Mouse (Mus musculus) lung, embryonic 14.5 days (tissue): ENCODE data around the gene Mtap. TPM values are rescaled to one million over a fixed set of nuclear protein-coding genes. Genes with fewer than 3 reads are reported as not detected.

Experiments
- ATAC-seq: fragments of 200-750 bp; cut with Nextera tagmentation; 2 replicates; pipeline ENCODE4 v1.8.0; 2017; ENCODE audit warnings: mild to moderate bottlenecking, moderate TSS enrichment, moderate library complexity; ENCODE audit not compliant: insufficient read depth
- DNase-seq: peaks from one replicate; pipeline ENCODE4 v3.0.0-alpha.2; 2015
- H3K27ac ChIP-seq: fragments of 300-500 bp; sonication (generic); 2 replicates; pipeline ENCODE4 v1.5.1; 2014; ENCODE audit warnings: low read depth, mild to moderate bottlenecking, moderate library complexity
- H3K27me3 ChIP-seq: fragments of 300-500 bp; sonication (generic); 2 replicates; pipeline ENCODE4 v1.6.1; 2014; ENCODE audit warnings: low read length, control low read depth; ENCODE audit not compliant: insufficient read depth
- H3K36me3 ChIP-seq: fragments of 300-500 bp; sonication (generic); 2 replicates; pipeline ENCODE4 v1.6.1; 2014; ENCODE audit warnings: control low read depth; ENCODE audit not compliant: insufficient read depth
- H3K4me1 ChIP-seq: fragments of 300-500 bp; sonication (generic); 2 replicates; pipeline ENCODE4 v1.6.1; 2014; ENCODE audit warnings: antibody characterized with exemption, control low read depth; ENCODE audit not compliant: insufficient read depth
- H3K4me2 ChIP-seq: fragments of 300-500 bp; sonication (generic); 2 replicates; pipeline ENCODE4 v1.6.1; 2014; ENCODE audit warnings: mild to moderate bottlenecking
- H3K4me3 ChIP-seq: fragments of 300-500 bp; sonication (generic); 2 replicates; pipeline ENCODE4 v1.5.1; 2014; ENCODE audit warnings: low read depth, low read length
- H3K9ac ChIP-seq: fragments of 300-500 bp; sonication (generic); 2 replicates; pipeline ENCODE4 v1.6.1; 2014
- H3K9me3 ChIP-seq: fragments of 300-500 bp; sonication (generic); 2 replicates; pipeline ENCODE4 v1.6.1; 2016; ENCODE audit warnings: low read depth, low read length, control low read depth
- CTCF ChIP-seq: IDR thresholded peaks from 2 replicates; pipeline ENCODE4 v1.5.1; 2016; ENCODE audit warnings: antibody characterized with exemption, low read depth
- WGBS: fragments of 180-500 bp; shearing (Covaris S2); extraction: QIAGEN DNeasy Blood & Tissue Kit; methylation state at CpG from one replicate; pipeline ENCODE4 v1.1.7; 2014; 5-methylcytosine and 5-hydroxymethylcytosine counted together
- polyA plus RNA-seq: library from polyadenylated mRNA; unstranded; fragments of >200 nt; fragmentation: Nextera tagmentation; extraction: Ambion mirVana; gene quantifications from 2 replicates; pipeline ENCODE4 v1.2.1, GENCODE M21; 2014

Gene Mtap
- polyA plus RNA-seq, 1 experiment from 2014 or later = 74.6 TPM

- TF ChIP-seq CTCF = no peak
Measured at GRCm38 (mm10) chr4:89137542-89138360, 829 bp downstream of the Mtap start.

GRCm38 (mm10) chr4:89138361-89138651 lies 1.4 kb downstream of the Mtap start:
- DNase-seq (no peak), ATAC-seq (no peak)
- Histone ChIP-seq H3K27me3 (no peaks in the 10 kb centered on the region), H3K4me1 (peaks cover 15% of the 10 kb centered on the region), H3K4me3 (peak overlapping the region; percentile 84), H3K4me2 (peak overlapping the region; percentile 74), H3K9me3 (no peaks in the 10 kb centered on the region), H3K36me3 (peaks cover 8% of the 10 kb centered on the region), H3K27ac (peak overlapping the region; percentile 90), H3K9ac (peak overlapping the region; percentile 91)
- TF ChIP-seq CTCF = no peak
- WGBS = 7% methylated on average over 4 of the region's 4 CpGs

More at GRCm38 (mm10) chr4:89137542-89138360, 829 bp downstream of the Mtap start:
- peak overlapping the region; percentile 74 for H3K4me2 ChIP-seq
- ATAC-seq (peak; percentile 67), DNase-seq (peak; percentile 82)
- no peaks in the 10 kb centered on the region for H3K9me3 ChIP-seq
- peak overlapping the region; percentile 84 for H3K4me3 ChIP-seq
- no peaks in the 10 kb centered on the region for H3K27me3 ChIP-seq
- H3K36me3 ChIP-seq = peaks cover 2% of the 10 kb centered on the region
- WGBS = under 1% methylated on average over 30 of the region's 36 CpGs
- H3K9ac ChIP-seq = peak overlapping the region; percentile 91
- peak overlapping the region; percentile 90 for H3K27ac ChIP-seq
- peaks cover 15% of the 10 kb centered on the region for H3K4me1 ChIP-seq

- H3K9ac ChIP-seq = no peak overlapping the region
- H3K27me3 ChIP-seq = no peaks in the 10 kb centered on the region
- no peak overlapping the region for H3K27ac ChIP-seq
- H3K4me3 ChIP-seq = no peak overlapping the region
- peaks cover 15% of the 10 kb centered on the region for H3K4me1 ChIP-seq
- H3K36me3 ChIP-seq = peaks cover 11% of the 10 kb centered on the region
- H3K9me3 ChIP-seq = no peaks in the 10 kb centered on the region
- TF ChIP-seq CTCF = no peak
- ATAC-seq (no peak), DNase-seq (peak; percentile 33)
- WGBS = 64% methylated on average over 5 of the region's 5 CpGs
- no peak overlapping the region; the same call in 1 of the 2 replicates for H3K4me2 ChIP-seq
Measured at GRCm38 (mm10) chr4:89140832-89141231, 3.9 kb downstream of the Mtap start.

- WGBS = 42% methylated on average over 6 of the region's 6 CpGs
- H3K4me3 ChIP-seq = no peak overlapping the region
- H3K9me3 ChIP-seq = no peaks in the 10 kb centered on the region
- no peak overlapping the region for H3K9ac ChIP-seq
- DNase-seq (peak; percentile 83), ATAC-seq (peak; percentile 73)
- H3K36me3 ChIP-seq = peaks cover 30% of the 10 kb centered on the region
- H3K27ac ChIP-seq = no peak overlapping the region
- peak; percentile 94 for TF ChIP-seq CTCF
- H3K27me3 ChIP-seq = no peaks in the 10 kb centered on the region
- H3K4me1 ChIP-seq = 0 out of 2 replicates have a peak, but pooled peaks cover 1% of the 10 kb centered on the region
- no peak overlapping the region for H3K4me2 ChIP-seq
Measured at GRCm38 (mm10) chr4:89145409-89145808, 8.5 kb downstream of the Mtap start.

- Histone ChIP-seq H3K9me3 (no peaks in the 10 kb centered on the region), H3K4me2 (no peak overlapping the region), H3K4me1 (no peaks in the 10 kb centered on the region), H3K27me3 (no peaks in the 10 kb centered on the region), H3K27ac (no peak overlapping the region), H3K9ac (no peak overlapping the region), H3K4me3 (no peak overlapping the region), H3K36me3 (peaks cover 33% of the 10 kb centered on the region)
- ATAC-seq (no peak), DNase-seq (peak; percentile 81)
- TF ChIP-seq CTCF = peak; percentile 71
- WGBS = 38% methylated on average over 3 of the region's 3 CpGs
Measured at GRCm38 (mm10) chr4:89146291-89146690, 9.4 kb downstream of the Mtap start.

GRCm38 (mm10) chr4:89149261-89149660 lies 12.3 kb downstream of the Mtap start:
- Histone ChIP-seq H3K27me3 (no peaks in the 10 kb centered on the region), H3K9ac (no peak overlapping the region), H3K4me1 (no peaks in the 10 kb centered on the region), H3K4me2 (no peak overlapping the region), H3K9me3 (no peaks in the 10 kb centered on the region), H3K27ac (no peak overlapping the region), H3K36me3 (peaks cover 39% of the 10 kb centered on the region), H3K4me3 (no peak overlapping the region)
- TF ChIP-seq CTCF = no peak
- ATAC-seq (no peak), DNase-seq (no peak)

GRCm38 (mm10) chr4:89161389-89161788 lies 24.5 kb downstream of the Mtap start:
- H3K4me2 ChIP-seq = no peak overlapping the region
- no peak overlapping the region for H3K27ac ChIP-seq
- no peak for TF ChIP-seq CTCF
- 90% methylated on average over 3 of the region's 3 CpGs for WGBS
- H3K4me1 ChIP-seq = no peaks in the 10 kb centered on the region
- H3K36me3 ChIP-seq = peaks cover 61% of the 10 kb centered on the region
- H3K9me3 ChIP-seq = no peaks in the 10 kb centered on the region
- no peaks in the 10 kb centered on the region for H3K27me3 ChIP-seq
- H3K9ac ChIP-seq = no peak overlapping the region
- ATAC-seq = no peak
- no peak for DNase-seq
- no peak overlapping the region for H3K4me3 ChIP-seq
